ENCODE assay signal across 8 mouse cellular contexts in genomic region chr10:52027161-52028035, GRCm38 (mm10). TPM values are rescaled to one million over a fixed set of nuclear protein-coding genes. Genes with fewer than 3 reads are reported as not detected.
DNase-seq lines count a peak whose midpoint lies in the region; ATAC-seq lines count a peak whose summit lies in the region.

No protein-coding gene starts in this region.

- H3K4me1 ChIP-seq in heart, embryonic 15.5 days (replicated peaks), result peaks cover 17% of the 10 kb centered on the region
- peaks cover 32% of the 10 kb centered on the region for H3K4me1 ChIP-seq in midbrain, embryonic 13.5 days (replicated peaks)

- no peak overlapping the region for H3K27ac ChIP-seq in heart, embryonic 15.5 days
- H3K27ac ChIP-seq in midbrain, embryonic 13.5 days, result no peak overlapping the region

- peak; percentile 39; the same call in 1 of the 2 replicates for ATAC-seq in heart, embryonic 15.5 days (replicated peaks; ENCODE audit: insufficient number of reproducible peaks, insufficient read depth, low FRiP score, low read depth)
- peak; percentile 53 for ATAC-seq in granulocyte monocyte progenitor cell, adult 5-6 weeks (replicated peaks; ENCODE audit: poor library complexity, severe bottlenecking)
- ATAC-seq in midbrain, embryonic 13.5 days, result peak; percentile 76

- H3K4me3 ChIP-seq in heart, embryonic 15.5 days, result peak overlapping the region; percentile 43
- H3K4me3 ChIP-seq in midbrain, embryonic 13.5 days (replicated peaks), result peak overlapping the region; percentile 50

- no peaks in the 10 kb centered on the region for H3K9me3 ChIP-seq in heart, embryonic 15.5 days (replicated peaks)
- H3K9me3 ChIP-seq in midbrain, embryonic 13.5 days, result no peaks in the 10 kb centered on the region

- H3K4me2 ChIP-seq in heart, embryonic 15.5 days, result peak overlapping the region; percentile 78
- H3K4me2 ChIP-seq in midbrain, embryonic 13.5 days (replicated peaks), result peak overlapping the region; percentile 94

- H3K27me3 ChIP-seq in heart, embryonic 15.5 days, result peaks cover 93% of the 10 kb centered on the region
- peaks cover 99% of the 10 kb centered on the region for H3K27me3 ChIP-seq in midbrain, embryonic 13.5 days

- no peak for DNase-seq in heart, postnatal 10 days
- peak; percentile 34 for DNase-seq in embryo, embryonic 10.5 days (ENCODE audit: low spot score)
- DNase-seq in right cerebral cortex, adult 18-20 months, result no peak
- no peak for DNase-seq in layer of hippocampus, adult 9-11 months
- no peak for DNase-seq in testis, postnatal 10 days (ENCODE audit: low spot score)

- H3K9ac ChIP-seq in heart, embryonic 15.5 days, result no peak overlapping the region
- peak overlapping the region; percentile 68 for H3K9ac ChIP-seq in midbrain, embryonic 13.5 days (replicated peaks)

- 2% methylated on average over 68 of the region's 68 CpGs for WGBS in heart, embryonic 15.5 days
- under 1% methylated on average over 64 of the region's 68 CpGs for WGBS in midbrain, embryonic 13.5 days

- intact Hi-C loops in heart, postnatal 10 days (cut with DNase I), result no loop called here

- no peaks in the 10 kb centered on the region for H3K36me3 ChIP-seq in heart, embryonic 15.5 days
- no peaks in the 10 kb centered on the region for H3K36me3 ChIP-seq in midbrain, embryonic 13.5 days

RNA-seq across cellular contexts. Expression of gene Vgll2, which starts 5.1 kb away (rescaled TPM):
- 0.19 and 0.56 TPM in 2 replicates for polyA plus RNA-seq in heart, embryonic 15.5 days (2015; fragmentation: Nextera tagmentation; extraction: Ambion mirVana)
- total RNA-seq in heart, postnatal 10 days (2021), result not detected
- not detected in 2 replicates for total RNA-seq in granulocyte monocyte progenitor cell, adult 5-6 weeks (2014; fragmentation: Nextera tagmentation)
- not detected in 2 replicates for total RNA-seq in granulocyte monocyte progenitor cell, adult 5-6 weeks (2017)
- 0.65 and 1.4 TPM in 2 replicates for polyA plus RNA-seq in midbrain, embryonic 13.5 days (2015; fragmentation: Nextera tagmentation; extraction: Ambion mirVana)
